Mouse (Mus musculus): ENCODE data around the gene Foxf1. TPM values are rescaled to one million over a fixed set of nuclear protein-coding genes. Genes with fewer than 3 reads are reported as not detected.

Gene Foxf1
- 0.33 and 1.4 TPM in 2 replicates for polyA plus RNA-seq (2016; fragmentation: Nextera tagmentation; extraction: Ambion mirVana)

DNA sequence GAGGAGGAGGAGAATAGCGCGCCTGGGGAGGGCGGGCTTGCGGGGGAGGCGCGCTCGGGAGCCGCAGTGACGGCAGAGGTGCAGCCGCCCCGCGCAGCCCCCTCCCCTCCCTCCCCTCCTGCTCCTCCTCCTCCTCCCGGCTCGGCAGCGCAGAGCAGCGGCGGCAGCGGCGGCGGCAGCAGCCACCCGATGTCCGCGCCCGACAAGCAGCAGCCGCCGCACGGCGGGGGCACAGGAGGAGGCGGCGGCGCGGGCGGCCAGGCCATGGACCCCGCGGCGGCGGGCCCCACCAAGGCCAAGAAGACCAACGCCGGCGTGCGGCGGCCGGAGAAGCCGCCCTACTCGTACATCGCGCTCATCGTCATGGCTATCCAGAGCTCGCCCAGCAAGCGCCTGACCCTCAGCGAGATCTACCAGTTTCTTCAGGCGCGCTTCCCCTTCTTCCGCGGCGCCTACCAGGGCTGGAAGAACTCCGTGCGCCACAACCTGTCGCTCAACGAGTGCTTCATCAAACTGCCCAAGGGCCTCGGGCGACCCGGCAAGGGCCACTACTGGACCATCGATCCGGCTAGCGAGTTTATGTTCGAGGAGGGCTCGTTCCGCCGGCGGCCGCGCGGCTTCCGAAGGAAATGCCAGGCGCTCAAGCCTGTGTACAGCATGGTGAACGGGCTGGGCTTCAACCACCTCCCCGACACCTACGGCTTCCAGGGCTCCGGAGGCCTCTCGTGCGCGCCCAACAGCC, at the start of gene Foxf1:
Gene Foxf1 (plus strand): TSS at position 177 of the 742 bp plus-strand sequence.
- peak within 1 kb of the TSS; percentile 58 for H3K9ac ChIP-seq (replicated peaks)
- 0% methylated on average over 56 of the region's 83 CpGs for WGBS
- peak within 1 kb of the TSS; percentile 99 for H3K4me2 ChIP-seq
- no peak for ATAC-seq (ENCODE audit: insufficient number of reproducible peaks, insufficient read depth, low FRiP score, low TSS enrichment, low read depth)
- peak within 1 kb of the TSS; percentile 57 for H3K4me3 ChIP-seq (replicated peaks)
- peaks cover 37% of the 10 kb centered on the region for H3K4me1 ChIP-seq (replicated peaks)
- H3K27me3 ChIP-seq, result peaks cover 99% of the 10 kb centered on the region
- no peaks in the 10 kb centered on the region for H3K9me3 ChIP-seq
- no peak within 1 kb of the TSS for H3K27ac ChIP-seq
- H3K36me3 ChIP-seq, result no peaks in the 10 kb centered on the region

DNA sequence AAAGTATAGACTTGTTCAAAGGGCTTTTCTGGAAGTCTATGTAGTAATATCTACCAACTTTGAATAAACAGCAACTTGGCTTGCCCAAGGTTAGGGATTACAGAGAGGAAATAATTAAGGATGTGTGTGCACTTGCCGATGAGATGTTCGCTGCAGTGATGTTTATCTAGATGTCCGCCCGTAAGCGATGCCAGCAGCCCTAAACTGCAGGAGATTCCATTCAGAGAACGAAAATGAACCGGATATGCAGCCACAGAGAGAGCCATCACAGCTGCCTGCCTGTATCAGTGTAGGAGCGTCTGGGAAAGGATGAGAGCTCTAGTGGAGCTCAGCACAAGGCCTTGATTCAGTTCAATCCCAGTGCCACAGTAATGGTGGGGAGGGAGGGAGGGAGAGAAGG, 48.6 kb upstream of the Foxf1 start:
- Histone ChIP-seq H3K4me2 (no peak overlapping the region), H3K4me3 (replicated peaks) (no peak overlapping the region), H3K4me1 (replicated peaks) (peaks cover 10% of the 10 kb centered on the region), H3K27ac (no peak overlapping the region), H3K9ac (replicated peaks) (no peak overlapping the region), H3K27me3 (peaks cover 92% of the 10 kb centered on the region), H3K9me3 (no peaks in the 10 kb centered on the region), H3K36me3 (no peaks in the 10 kb centered on the region)
- no peak for ATAC-seq (ENCODE audit: insufficient number of reproducible peaks, insufficient read depth, low FRiP score, low TSS enrichment, low read depth)
- WGBS, result 86% methylated on average over 8 of the region's 8 CpGs

- no peak for ATAC-seq (ENCODE audit: insufficient number of reproducible peaks, insufficient read depth, low FRiP score, low TSS enrichment, low read depth)
Measured at GRCm38 (mm10) chr8:121043719-121044440, 40.3 kb upstream of the Foxf1 start.

DNA sequence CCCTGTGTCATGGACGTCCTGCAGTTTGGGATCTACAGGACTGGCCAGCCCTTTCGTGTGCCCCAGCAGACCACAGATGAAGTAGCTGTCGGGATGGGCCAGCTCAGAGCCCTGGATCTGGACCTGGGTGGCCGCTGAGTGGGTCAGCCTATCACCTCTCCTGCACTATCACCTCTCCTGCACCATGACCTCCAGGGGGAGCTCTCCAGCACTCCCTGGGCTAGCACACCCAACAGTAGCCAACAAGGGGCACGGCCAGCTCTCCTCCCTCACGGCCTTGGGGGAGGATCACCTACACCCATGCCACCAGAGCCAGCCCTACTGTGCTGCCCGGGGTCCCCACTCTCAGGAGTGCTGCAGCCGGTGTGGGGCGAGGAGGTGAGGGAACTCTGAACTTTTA, 36.7 kb upstream of the Foxf1 start:
- Histone ChIP-seq H3K27me3 (peaks cover 45% of the 10 kb centered on the region), H3K36me3 (no peaks in the 10 kb centered on the region), H3K9ac (replicated peaks) (no peak overlapping the region), H3K4me2 (no peak overlapping the region), H3K27ac (no peak overlapping the region), H3K4me3 (replicated peaks) (no peak overlapping the region), H3K4me1 (replicated peaks) (peaks cover 11% of the 10 kb centered on the region), H3K9me3 (peaks cover 6% of the 10 kb centered on the region; the same call in 1 of the 2 replicates)
- ATAC-seq (ENCODE audit: insufficient number of reproducible peaks, insufficient read depth, low FRiP score, low TSS enrichment, low read depth), result no peak
- WGBS, result 63% methylated on average over 9 of the region's 9 CpGs

More at GRCm38 (mm10) chr8:121043719-121044440, 40.3 kb upstream of the Foxf1 start:
- no peak overlapping the region for H3K9ac ChIP-seq (replicated peaks)
- peaks cover 6% of the 10 kb centered on the region; the same call in 1 of the 2 replicates for H3K9me3 ChIP-seq
- peaks cover 60% of the 10 kb centered on the region for H3K27me3 ChIP-seq
- H3K4me3 ChIP-seq (replicated peaks), result no peak overlapping the region
- peaks cover 5% of the 10 kb centered on the region; the same call in 1 of the 2 replicates for H3K4me1 ChIP-seq (replicated peaks)
- no peak overlapping the region for H3K4me2 ChIP-seq
- no peak overlapping the region for H3K27ac ChIP-seq
- WGBS, result 56% methylated on average over 19 of the region's 19 CpGs
- no peaks in the 10 kb centered on the region for H3K36me3 ChIP-seq

DNA sequence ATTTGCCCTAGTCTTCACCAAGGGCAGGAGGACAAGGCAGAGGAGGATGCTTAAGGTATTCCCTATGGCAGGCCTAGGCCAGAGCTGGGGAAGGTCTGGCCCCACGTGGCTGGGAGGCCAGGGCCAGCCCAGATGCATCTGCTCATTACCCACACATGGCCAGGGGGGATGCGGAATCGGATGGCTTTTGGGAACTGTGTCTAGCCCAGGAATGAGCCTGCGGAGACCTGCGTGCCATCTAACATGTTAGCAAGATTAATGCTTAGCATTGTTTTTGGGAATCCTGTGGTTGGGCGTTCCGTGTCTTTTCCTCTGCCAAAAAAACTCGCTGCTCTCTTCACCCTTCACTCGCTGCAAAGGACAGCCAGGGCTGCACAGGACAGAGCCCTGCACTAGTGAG, 26.1 kb upstream of the Foxf1 start:
- H3K27me3 ChIP-seq, result peaks cover 74% of the 10 kb centered on the region
- H3K9me3 ChIP-seq, result no peaks in the 10 kb centered on the region
- no peak for ATAC-seq (ENCODE audit: insufficient number of reproducible peaks, insufficient read depth, low FRiP score, low TSS enrichment, low read depth)
- H3K4me3 ChIP-seq (replicated peaks), result no peak overlapping the region
- no peak overlapping the region for H3K9ac ChIP-seq (replicated peaks)
- 59% methylated on average over 9 of the region's 9 CpGs for whole genome bisulfite sequencing
- H3K4me2 ChIP-seq, result no peak overlapping the region
- H3K36me3 ChIP-seq, result no peaks in the 10 kb centered on the region
- H3K27ac ChIP-seq, result no peak overlapping the region
- 0 out of 2 replicates have a peak, but pooled peaks cover 3% of the 10 kb centered on the region for H3K4me1 ChIP-seq (replicated peaks)

- Histone ChIP-seq H3K4me2 (no peak overlapping the region), H3K36me3 (no peaks in the 10 kb centered on the region), H3K27me3 (peaks cover 68% of the 10 kb centered on the region), H3K9me3 (no peaks in the 10 kb centered on the region), H3K9ac (replicated peaks) (no peak overlapping the region), H3K4me3 (replicated peaks) (no peak overlapping the region), H3K4me1 (replicated peaks) (0 out of 2 replicates have a peak, but pooled peaks cover 3% of the 10 kb centered on the region), H3K27ac (no peak overlapping the region)
- no peak for ATAC-seq (ENCODE audit: insufficient number of reproducible peaks, insufficient read depth, low FRiP score, low TSS enrichment, low read depth)
- 89% methylated on average over 7 of the region's 7 CpGs for WGBS
Measured at GRCm38 (mm10) chr8:121059098-121059497, 25.1 kb upstream of the Foxf1 start.

DNA sequence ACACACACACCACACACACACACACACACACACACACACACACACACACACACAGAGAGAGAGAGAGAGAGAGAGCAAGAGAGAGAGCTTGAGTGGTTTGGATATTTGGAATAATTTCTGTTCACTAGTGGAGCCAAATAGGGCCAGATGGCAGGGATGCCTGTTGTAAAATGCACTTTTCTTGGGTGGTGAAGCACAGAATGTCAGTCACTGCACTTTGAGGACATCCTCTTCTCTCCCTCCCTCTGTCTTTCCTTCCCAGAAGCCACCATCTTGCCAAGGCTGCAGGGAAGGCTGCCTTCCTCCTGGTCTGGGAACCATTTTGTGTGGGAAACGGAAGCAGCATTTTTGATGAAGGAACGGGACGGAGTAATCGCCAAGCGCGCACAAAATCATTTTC, 21.7 kb upstream of the Foxf1 start:
- no peaks in the 10 kb centered on the region for H3K9me3 ChIP-seq
- no peak for ATAC-seq (ENCODE audit: insufficient number of reproducible peaks, insufficient read depth, low FRiP score, low TSS enrichment, low read depth)
- no peaks in the 10 kb centered on the region for H3K4me1 ChIP-seq (replicated peaks)
- no peak overlapping the region for H3K27ac ChIP-seq
- H3K36me3 ChIP-seq, result no peaks in the 10 kb centered on the region
- H3K4me2 ChIP-seq, result no peak overlapping the region
- H3K9ac ChIP-seq (replicated peaks), result no peak overlapping the region
- WGBS, result 93% methylated on average over 6 of the region's 6 CpGs
- no peak overlapping the region for H3K4me3 ChIP-seq (replicated peaks)
- peaks cover 68% of the 10 kb centered on the region for H3K27me3 ChIP-seq

- peak overlapping the region; percentile 24; the same call in 1 of the 2 replicates for H3K4me2 ChIP-seq
- no peak for ATAC-seq (ENCODE audit: insufficient number of reproducible peaks, insufficient read depth, low FRiP score, low TSS enrichment, low read depth)
- WGBS, result 66% methylated on average over 13 of the region's 13 CpGs
- H3K4me3 ChIP-seq (replicated peaks), result no peak overlapping the region
- peaks cover 71% of the 10 kb centered on the region for H3K27me3 ChIP-seq
- no peaks in the 10 kb centered on the region for H3K4me1 ChIP-seq (replicated peaks)
- no peaks in the 10 kb centered on the region for H3K9me3 ChIP-seq
- H3K27ac ChIP-seq, result peak overlapping the region; percentile 80
- no peaks in the 10 kb centered on the region for H3K36me3 ChIP-seq
- no peak overlapping the region for H3K9ac ChIP-seq (replicated peaks)
Measured at GRCm38 (mm10) chr8:121063649-121064048, 20.5 kb upstream of the Foxf1 start.

DNA sequence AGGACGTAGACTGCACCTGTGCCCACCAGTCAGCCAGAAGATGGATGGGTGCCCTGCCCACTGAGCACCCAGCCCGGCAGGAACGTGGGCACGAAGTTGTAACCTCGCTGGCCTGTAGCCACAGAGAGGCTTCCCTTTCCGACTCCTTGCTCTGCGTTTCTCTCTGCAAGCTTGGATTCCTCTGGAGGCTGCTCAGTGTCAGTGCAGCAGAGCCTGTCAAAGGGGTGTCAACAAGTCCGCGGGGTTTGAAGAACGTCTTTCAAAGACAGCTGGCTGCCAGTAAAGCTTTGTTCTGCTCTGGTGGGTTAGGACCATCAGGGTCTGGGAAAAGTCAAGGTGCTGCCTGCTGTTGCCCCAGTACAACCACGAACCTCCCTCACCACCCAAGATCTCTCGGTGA, 12.7 kb upstream of the Foxf1 start:
- H3K4me2 ChIP-seq, result no peak overlapping the region
- H3K36me3 ChIP-seq, result no peaks in the 10 kb centered on the region
- H3K4me1 ChIP-seq (replicated peaks), result peaks cover 44% of the 10 kb centered on the region
- no peak for ATAC-seq (ENCODE audit: insufficient number of reproducible peaks, insufficient read depth, low FRiP score, low TSS enrichment, low read depth)
- H3K27me3 ChIP-seq, result peaks cover 93% of the 10 kb centered on the region
- WGBS, result 2% methylated on average over 12 of the region's 12 CpGs
- H3K9me3 ChIP-seq, result no peaks in the 10 kb centered on the region
- H3K4me3 ChIP-seq (replicated peaks), result no peak overlapping the region
- H3K9ac ChIP-seq (replicated peaks), result no peak overlapping the region
- no peak overlapping the region for H3K27ac ChIP-seq

DNA sequence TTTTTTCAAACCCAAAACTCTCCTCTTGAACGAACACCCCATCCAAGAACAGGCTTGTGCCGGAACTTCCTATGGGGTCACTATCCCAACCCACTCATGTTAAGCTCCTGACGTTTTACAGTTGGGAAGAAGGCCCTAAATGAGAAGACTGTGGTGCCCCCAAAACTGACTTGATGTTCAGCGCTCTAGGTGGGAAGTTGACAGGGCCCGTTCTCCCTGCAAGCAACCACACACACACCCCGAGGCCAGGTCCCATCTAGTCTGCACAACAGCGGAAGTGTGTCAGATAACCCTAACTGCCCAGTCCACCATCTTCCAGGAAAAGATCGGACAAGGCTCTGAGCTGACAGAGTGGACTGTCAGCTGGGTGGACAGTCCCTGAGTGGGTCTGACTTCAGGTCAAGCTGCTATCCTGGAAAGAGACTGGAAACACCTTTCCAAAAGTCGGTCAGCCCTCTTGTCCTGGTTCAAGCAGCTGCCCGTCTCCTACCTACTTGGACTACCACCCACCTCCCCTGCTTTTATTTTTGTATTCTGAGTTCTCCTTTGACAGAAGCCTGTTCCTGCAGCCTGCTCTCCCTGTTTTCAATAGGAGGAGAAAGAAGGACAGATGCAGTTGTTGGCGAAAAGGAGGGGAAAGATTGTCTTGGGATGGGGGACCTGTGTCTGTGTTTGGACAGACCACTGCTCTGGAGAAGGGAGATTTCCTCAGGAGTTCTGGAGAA, 11.6 kb upstream of the Foxf1 start:
- WGBS, result 22% methylated on average over 11 of the region's 11 CpGs
- Histone ChIP-seq H3K27ac (no peak overlapping the region), H3K9ac (replicated peaks) (no peak overlapping the region), H3K36me3 (no peaks in the 10 kb centered on the region), H3K4me1 (replicated peaks) (peaks cover 44% of the 10 kb centered on the region), H3K27me3 (peaks cover 100% of the 10 kb centered on the region), H3K9me3 (no peaks in the 10 kb centered on the region), H3K4me3 (replicated peaks) (peak overlapping the region; percentile 26), H3K4me2 (peak overlapping the region; percentile 52)
- no peak for ATAC-seq (ENCODE audit: insufficient number of reproducible peaks, insufficient read depth, low FRiP score, low TSS enrichment, low read depth)
